In the genomic region with DNA sequence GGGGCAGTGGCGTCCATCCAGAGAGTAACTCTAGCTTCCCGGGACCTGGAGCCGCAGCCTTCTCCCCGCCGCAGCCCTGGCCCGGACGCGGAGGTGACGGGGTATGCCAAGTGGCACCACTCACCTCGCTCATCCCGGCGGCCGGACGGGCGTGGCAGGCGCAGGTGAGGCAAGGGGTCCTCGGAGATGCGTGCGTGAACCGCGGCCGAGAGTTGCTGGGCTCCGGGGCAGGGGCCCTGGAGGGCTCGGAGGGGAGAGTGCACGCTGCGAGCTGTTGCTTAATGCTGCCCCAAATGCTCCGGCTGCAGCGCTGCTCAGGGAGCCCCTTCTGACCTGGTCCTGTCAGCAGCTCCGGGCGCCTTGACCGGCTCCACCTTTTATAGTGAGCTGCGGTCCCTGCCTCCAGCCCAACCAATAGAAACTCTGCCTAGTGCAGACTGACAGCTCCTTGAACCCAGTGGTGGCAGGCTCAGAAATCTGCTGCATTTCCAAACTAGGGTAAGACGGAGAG, we compare ENCODE assay signal across 8 mouse cellular contexts. TPM values are rescaled to one million over a fixed set of nuclear protein-coding genes. Genes with fewer than 3 reads are reported as not detected.
DNase-seq lines count a peak whose midpoint lies in the region; ATAC-seq lines count a peak whose summit lies in the region.

A gene (minus strand): TSS at position 382 of the 511 bp plus-strand sequence.

- under 1% methylated on average over 33 of the region's 33 CpGs for WGBS in forebrain, embryonic 15.5 days
- WGBS in large intestine, adult 2 months, result under 1% methylated on average over 33 of the region's 33 CpGs
- 1% methylated on average over 33 of the region's 33 CpGs for WGBS in liver, embryonic 15.5 days (ENCODE audit: insufficient replicate concordance)
- under 1% methylated on average over 33 of the region's 33 CpGs for WGBS in neural tube, embryonic 12.5 days

- peak; percentile 23 to 35 for DNase-seq in B cell, adult 2 months
- DNase-seq in c-Kit-positive CD71-negative TER-119-negative erythroid progenitor cells, embryonic 14.5 days (ENCODE audit: low read depth), result peak; percentile 30
- DNase-seq in heart, postnatal 14 days, result peak; percentile 76 to 79
- DNase-seq in large intestine, adult 2 months (ENCODE audit: low read depth, low spot score), result no peak
- DNase-seq in urinary bladder, postnatal 14 days (ENCODE audit: low spot score), result peak; percentile 43

- H3K4me1 ChIP-seq in forebrain, embryonic 15.5 days, result peaks cover 24% of the 10 kb centered on the region
- peaks cover 7% of the 10 kb centered on the region; the same call in 1 of the 2 replicates for H3K4me1 ChIP-seq in liver, embryonic 15.5 days (replicated peaks)
- peaks cover 35% of the 10 kb centered on the region for H3K4me1 ChIP-seq in neural tube, embryonic 12.5 days

- peak; percentile 91 for ATAC-seq in forebrain, embryonic 15.5 days (replicated peaks)
- ATAC-seq in liver, embryonic 15.5 days (ENCODE audit: insufficient read depth), result peak; percentile 51; the same call in 1 of the 2 replicates
- peak; percentile 66; the same call in 1 of the 2 replicates for ATAC-seq in neural tube, embryonic 12.5 days (ENCODE audit: low FRiP score, low read depth)

- H3K4me3 ChIP-seq in forebrain, embryonic 15.5 days, result peak within 1 kb of the TSS; percentile 53
- peak within 1 kb of the TSS; percentile 48 for H3K4me3 ChIP-seq in liver, embryonic 15.5 days (replicated peaks)
- peak within 1 kb of the TSS; percentile 50 for H3K4me3 ChIP-seq in neural tube, embryonic 12.5 days

- peak within 1 kb of the TSS; percentile 44 for H3K9ac ChIP-seq in forebrain, embryonic 15.5 days (replicated peaks)
- no peak within 1 kb of the TSS for H3K9ac ChIP-seq in liver, embryonic 15.5 days
- peak within 1 kb of the TSS; percentile 51 for H3K9ac ChIP-seq in neural tube, embryonic 12.5 days

- intact Hi-C loops in heart, postnatal 14 days (cut with DNase I), result no loop called here

- H3K4me2 ChIP-seq in forebrain, embryonic 15.5 days (replicated peaks), result peak within 1 kb of the TSS; percentile 96
- H3K4me2 ChIP-seq in liver, embryonic 15.5 days, result peak within 1 kb of the TSS; percentile 72
- H3K4me2 ChIP-seq in neural tube, embryonic 12.5 days (replicated peaks), result peak within 1 kb of the TSS; percentile 93

- no peak within 1 kb of the TSS for H3K27ac ChIP-seq in forebrain, embryonic 15.5 days (replicated peaks)
- no peak within 1 kb of the TSS for H3K27ac ChIP-seq in liver, embryonic 15.5 days (replicated peaks)
- no peak within 1 kb of the TSS for H3K27ac ChIP-seq in neural tube, embryonic 12.5 days

- no peaks in the 10 kb centered on the region for H3K36me3 ChIP-seq in forebrain, embryonic 15.5 days
- no peaks in the 10 kb centered on the region for H3K36me3 ChIP-seq in liver, embryonic 15.5 days (replicated peaks)
- no peaks in the 10 kb centered on the region for H3K36me3 ChIP-seq in neural tube, embryonic 12.5 days

- H3K27me3 ChIP-seq in forebrain, embryonic 15.5 days, result peaks cover 48% of the 10 kb centered on the region
- H3K27me3 ChIP-seq in liver, embryonic 15.5 days, result peaks cover 84% of the 10 kb centered on the region
- H3K27me3 ChIP-seq in neural tube, embryonic 12.5 days (replicated peaks), result peaks cover 40% of the 10 kb centered on the region

- H3K9me3 ChIP-seq in forebrain, embryonic 15.5 days, result no peaks in the 10 kb centered on the region
- no peaks in the 10 kb centered on the region for H3K9me3 ChIP-seq in liver, embryonic 15.5 days (replicated peaks)
- H3K9me3 ChIP-seq in neural tube, embryonic 12.5 days, result no peaks in the 10 kb centered on the region

RNA-seq across cellular contexts. Expression of the gene that starts here (rescaled TPM):
- polyA plus RNA-seq in forebrain, embryonic 15.5 days (2015; fragmentation: Nextera tagmentation; extraction: Ambion mirVana), result 7.1 and 9.8 TPM in 2 replicates
- total RNA-seq in heart, postnatal 14 days (2021), result 100 to 1,000 TPM; 180 to 188 TPM
- polyA plus RNA-seq in large intestine, adult 2 months (2012; rRNA removed), result 23.6 and 25.2 TPM in 2 replicates
- polyA plus RNA-seq in liver, embryonic 15.5 days (2015; fragmentation: Nextera tagmentation; extraction: Ambion mirVana), result 1.7 and 2.1 TPM in 2 replicates
- 5.9 and 6.2 TPM in 2 replicates for polyA plus RNA-seq in neural tube, embryonic 12.5 days (2016; fragmentation: Nextera tagmentation; extraction: Ambion mirVana)
